Mouse (Mus musculus) kidney, adult 2 months (tissue): ENCODE data around the gene Trim46.

Source experiments
- CTCF ChIP-seq: fragments of 200-500 bp; conservative IDR thresholded peaks from 2 replicates; pipeline ENCODE4 v1.5.1; 2011; ENCODE audit warnings: low read depth, mild to moderate bottlenecking, control low read depth, low read length, moderate library complexity, mixed read lengths; ENCODE audit not compliant: insufficient read depth, insufficient read length
- POLR2A ChIP-seq: fragments of 200-500 bp; IDR thresholded peaks from one replicate; pipeline ENCODE4 v1.6.1; 2011; ENCODE audit warnings: low read depth, low read length, control low read depth

DNA sequence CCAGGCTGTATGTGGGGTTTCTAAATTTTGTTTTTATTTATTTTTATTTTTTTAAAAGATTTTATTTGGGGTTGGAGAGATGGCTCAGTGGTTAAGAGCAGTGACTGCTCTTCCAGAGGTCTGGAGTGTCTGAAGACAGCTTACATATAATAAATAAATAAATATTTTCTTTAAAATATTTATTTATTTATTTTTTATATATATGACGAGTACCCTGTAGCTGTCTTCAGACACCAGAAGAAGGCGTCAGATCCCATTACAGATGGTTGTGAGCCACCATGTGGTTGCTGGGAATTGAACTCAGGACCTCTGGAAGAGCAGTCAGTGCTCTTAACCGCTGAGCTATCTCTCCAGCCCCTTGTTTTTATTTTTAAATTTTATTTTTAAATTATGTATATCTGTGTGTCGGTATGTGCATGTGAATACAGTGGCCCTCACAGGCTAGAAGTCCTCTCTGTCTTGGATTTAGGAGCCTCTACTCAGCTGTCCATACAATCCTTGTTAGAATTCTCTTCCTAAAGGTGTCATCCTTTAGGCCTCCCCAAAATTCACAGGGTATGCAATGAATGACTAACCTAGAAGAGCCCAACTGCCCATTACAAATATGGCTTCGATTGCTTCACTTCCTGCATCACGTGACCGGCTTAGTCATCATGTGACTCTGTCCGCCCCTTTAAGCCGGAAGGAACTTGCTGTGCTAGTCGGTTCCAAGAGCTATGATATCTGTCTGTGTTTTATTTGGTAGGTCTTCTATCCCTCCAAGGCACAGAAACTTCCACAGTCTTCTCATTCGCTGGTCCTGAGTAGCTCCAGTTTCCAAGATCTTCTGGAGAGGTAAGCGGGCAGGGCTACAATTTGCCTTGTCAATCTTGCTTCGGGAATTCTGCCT is 43.6 kb downstream of the Trim46 start, which contains the start of gene Gba:
- TF ChIP-seq CTCF (no peak), POLR2A (no peak)
